Mouse (Mus musculus): ENCODE results near the gene Prkar2a. TPM values are rescaled to one million over a fixed set of nuclear protein-coding genes. Genes with fewer than 3 reads are reported as not detected.

Gene Prkar2a
- polyA plus RNA-seq, 1 experiment from 2014 or later: 59.3 TPM

GRCm38 (mm10) chr9:108673151-108673550 is 16.0 kb upstream of the Prkar2a start:
- no peaks in the 10 kb centered on the region for H3K4me1 ChIP-seq
- no peak overlapping the region for H3K4me2 ChIP-seq (replicated peaks)
- no peak overlapping the region for H3K4me3 ChIP-seq
- no peak for ATAC-seq (ENCODE audit: low FRiP score)
- no peaks in the 10 kb centered on the region for H3K9me3 ChIP-seq (replicated peaks)
- 46% methylated on average over 2 of the region's 2 CpGs for WGBS
- H3K27ac ChIP-seq: no peak overlapping the region
- H3K9ac ChIP-seq: no peak overlapping the region
- peaks cover 44% of the 10 kb centered on the region for H3K36me3 ChIP-seq
- no peaks in the 10 kb centered on the region for H3K27me3 ChIP-seq

- 94% methylated on average over 15 of the region's 15 CpGs for WGBS
These were observed 9.1 kb upstream of the Prkar2a start for GRCm38 (mm10) chr9:108680026-108680425.

GRCm38 (mm10) chr9:108686475-108686887 is 2.6 kb upstream of the Prkar2a start:
- ATAC-seq (ENCODE audit: low FRiP score): no peak
- Histone ChIP-seq H3K36me3 (peaks cover 21% of the 10 kb centered on the region), H3K27ac (no peak overlapping the region), H3K27me3 (peaks cover 8% of the 10 kb centered on the region; the same call in 1 of the 2 replicates), H3K4me1 (peaks cover 22% of the 10 kb centered on the region), H3K9ac (0 out of 2 replicates have a peak overlapping the region, but pooled peaks have one; percentile 19), H3K9me3 (replicated peaks) (no peaks in the 10 kb centered on the region), H3K4me2 (replicated peaks) (no peak overlapping the region), H3K4me3 (no peak overlapping the region)
- 40% methylated on average over 4 of the region's 4 CpGs for WGBS

More at GRCm38 (mm10) chr9:108680026-108680425, 9.1 kb upstream of the Prkar2a start:
- H3K27ac ChIP-seq: no peak overlapping the region
- no peaks in the 10 kb centered on the region for H3K27me3 ChIP-seq
- no peaks in the 10 kb centered on the region for H3K4me1 ChIP-seq
- H3K4me2 ChIP-seq (replicated peaks): no peak overlapping the region
- no peak overlapping the region for H3K9ac ChIP-seq
- ATAC-seq (ENCODE audit: low FRiP score): no peak
- H3K36me3 ChIP-seq: peaks cover 46% of the 10 kb centered on the region
- no peak overlapping the region for H3K4me3 ChIP-seq
- no peaks in the 10 kb centered on the region for H3K9me3 ChIP-seq (replicated peaks)

GRCm38 (mm10) chr9:108687181-108687580 is 1.9 kb upstream of the Prkar2a start:
- ATAC-seq (ENCODE audit: low FRiP score): no peak
- H3K9me3 ChIP-seq (replicated peaks): no peaks in the 10 kb centered on the region
- H3K36me3 ChIP-seq: peaks cover 17% of the 10 kb centered on the region
- H3K4me1 ChIP-seq: peaks cover 25% of the 10 kb centered on the region
- H3K4me2 ChIP-seq (replicated peaks): no peak overlapping the region
- no peak overlapping the region for H3K27ac ChIP-seq
- WGBS: 77% methylated on average over 6 of the region's 6 CpGs
- peaks cover 8% of the 10 kb centered on the region; the same call in 1 of the 2 replicates for H3K27me3 ChIP-seq
- no peak overlapping the region for H3K4me3 ChIP-seq
- H3K9ac ChIP-seq: no peak overlapping the region

- WGBS: 80% methylated on average over 2 of the region's 2 CpGs
- no peak overlapping the region for H3K27ac ChIP-seq
These were observed 1.4 kb upstream of the Prkar2a start for GRCm38 (mm10) chr9:108687686-108688085.

GRCm38 (mm10) chr9:108688451-108688850 is 663 bp upstream of the Prkar2a start:
- H3K4me1 ChIP-seq: peaks cover 32% of the 10 kb centered on the region

More at GRCm38 (mm10) chr9:108687686-108688085, 1.4 kb upstream of the Prkar2a start:
- H3K4me3 ChIP-seq: no peak overlapping the region
- H3K4me2 ChIP-seq (replicated peaks): no peak overlapping the region
- peaks cover 13% of the 10 kb centered on the region; the same call in 1 of the 2 replicates for H3K36me3 ChIP-seq
- no peak for ATAC-seq (ENCODE audit: low FRiP score)
- peaks cover 8% of the 10 kb centered on the region; the same call in 1 of the 2 replicates for H3K27me3 ChIP-seq
- H3K9me3 ChIP-seq (replicated peaks): no peaks in the 10 kb centered on the region
- no peak overlapping the region for H3K9ac ChIP-seq
- H3K4me1 ChIP-seq: peaks cover 25% of the 10 kb centered on the region

GRCm38 (mm10) chr9:108689993-108690392 is 879 bp downstream of the Prkar2a start:
- WGBS: 64% methylated on average over 1 of the region's 1 CpGs
- Histone ChIP-seq H3K27me3 (peaks cover 8% of the 10 kb centered on the region; the same call in 1 of the 2 replicates), H3K9me3 (replicated peaks) (no peaks in the 10 kb centered on the region), H3K4me3 (no peak overlapping the region), H3K27ac (no peak overlapping the region), H3K9ac (no peak overlapping the region), H3K4me2 (replicated peaks) (no peak overlapping the region), H3K4me1 (peaks cover 41% of the 10 kb centered on the region), H3K36me3 (no peaks in the 10 kb centered on the region)
- ATAC-seq (ENCODE audit: low FRiP score): no peak

More at GRCm38 (mm10) chr9:108688451-108688850, 663 bp upstream of the Prkar2a start:
- Histone ChIP-seq H3K9me3 (replicated peaks) (no peaks in the 10 kb centered on the region), H3K36me3 (peaks cover 7% of the 10 kb centered on the region; the same call in 1 of the 2 replicates), H3K4me3 (no peak overlapping the region), H3K27ac (no peak overlapping the region), H3K9ac (no peak overlapping the region), H3K27me3 (peaks cover 8% of the 10 kb centered on the region; the same call in 1 of the 2 replicates), H3K4me2 (replicated peaks) (no peak overlapping the region)
- WGBS: 78% methylated on average over 9 of the region's 9 CpGs
- ATAC-seq (ENCODE audit: low FRiP score): no peak

GRCm38 (mm10) chr9:108690914-108691313 is 1.8 kb downstream of the Prkar2a start:
- ATAC-seq (ENCODE audit: low FRiP score): no peak
- no peak overlapping the region for H3K4me3 ChIP-seq
- H3K9ac ChIP-seq: no peak overlapping the region
- no peak overlapping the region for H3K4me2 ChIP-seq (replicated peaks)
- no peaks in the 10 kb centered on the region for H3K36me3 ChIP-seq
- peaks cover 41% of the 10 kb centered on the region for H3K4me1 ChIP-seq
- WGBS: 86% methylated on average over 6 of the region's 6 CpGs
- H3K27ac ChIP-seq: no peak overlapping the region
- no peaks in the 10 kb centered on the region for H3K9me3 ChIP-seq (replicated peaks)
- peaks cover 8% of the 10 kb centered on the region; the same call in 1 of the 2 replicates for H3K27me3 ChIP-seq

- Histone ChIP-seq H3K4me3 (peak overlapping the region; percentile 83; the same call in 1 of the 2 replicates), H3K9ac (peak overlapping the region; percentile 86; the same call in 1 of the 2 replicates), H3K4me1 (peaks cover 38% of the 10 kb centered on the region), H3K27me3 (peaks cover 8% of the 10 kb centered on the region; the same call in 1 of the 2 replicates), H3K4me2 (replicated peaks) (peak overlapping the region; percentile 77), H3K27ac (peak overlapping the region; percentile 85), H3K36me3 (no peaks in the 10 kb centered on the region), H3K9me3 (replicated peaks) (no peaks in the 10 kb centered on the region)
- ATAC-seq (ENCODE audit: low FRiP score): no peak; the same call in 1 of the 2 replicates
- 72% methylated on average over 8 of the region's 8 CpGs for WGBS
These were observed 2.3 kb downstream of the Prkar2a start for GRCm38 (mm10) chr9:108691371-108691770.

GRCm38 (mm10) chr9:108691846-108692225 is 2.7 kb downstream of the Prkar2a start:
- H3K27ac ChIP-seq: peak overlapping the region; percentile 85
- H3K4me1 ChIP-seq: peaks cover 34% of the 10 kb centered on the region
- under 1% methylated on average over 35 of the region's 42 CpGs for WGBS
- peaks cover 8% of the 10 kb centered on the region; the same call in 1 of the 2 replicates for H3K27me3 ChIP-seq
- H3K4me3 ChIP-seq: peak overlapping the region; percentile 83
- peak overlapping the region; percentile 77 for H3K4me2 ChIP-seq (replicated peaks)
- no peaks in the 10 kb centered on the region for H3K9me3 ChIP-seq (replicated peaks)
- peak overlapping the region; percentile 86 for H3K9ac ChIP-seq
- ATAC-seq (ENCODE audit: low FRiP score): peak; percentile 82
- H3K36me3 ChIP-seq: no peaks in the 10 kb centered on the region

- peak; percentile 68 for ATAC-seq (ENCODE audit: low FRiP score)
- under 1% methylated on average over 77 of the region's 92 CpGs for WGBS
- peaks cover 8% of the 10 kb centered on the region; the same call in 1 of the 2 replicates for H3K27me3 ChIP-seq
- H3K4me2 ChIP-seq (replicated peaks): peak overlapping the region; percentile 77
- peaks cover 32% of the 10 kb centered on the region for H3K4me1 ChIP-seq
- peak overlapping the region; percentile 85 for H3K27ac ChIP-seq
- H3K36me3 ChIP-seq: no peaks in the 10 kb centered on the region
- peak overlapping the region; percentile 83 for H3K4me3 ChIP-seq
- no peaks in the 10 kb centered on the region for H3K9me3 ChIP-seq (replicated peaks)
- peak overlapping the region; percentile 86 for H3K9ac ChIP-seq
These were observed 3.3 kb downstream of the Prkar2a start for GRCm38 (mm10) chr9:108692226-108693041.

- no peak overlapping the region for H3K27ac ChIP-seq
- no peak overlapping the region for H3K9ac ChIP-seq
- peak overlapping the region; percentile 77 for H3K4me2 ChIP-seq (replicated peaks)
- H3K9me3 ChIP-seq (replicated peaks): no peaks in the 10 kb centered on the region
- H3K36me3 ChIP-seq: 0 out of 2 replicates have a peak, but pooled peaks cover 5% of the 10 kb centered on the region
- H3K27me3 ChIP-seq: peaks cover 8% of the 10 kb centered on the region; the same call in 1 of the 2 replicates
- WGBS: 66% methylated on average over 4 of the region's 4 CpGs
- no peak for ATAC-seq (ENCODE audit: low FRiP score)
- peaks cover 30% of the 10 kb centered on the region for H3K4me1 ChIP-seq
- H3K4me3 ChIP-seq: no peak overlapping the region
These were observed 4.8 kb downstream of the Prkar2a start for GRCm38 (mm10) chr9:108693946-108694345.
